Mouse (Mus musculus) myocyte (in vitro differentiated cells): ENCODE results near the gene Tmc8.

Experiments used
- MAX ChIP-seq: IDR thresholded peaks from one replicate; pipeline ENCODE4 v1.6.1; 2011; ENCODE audit warnings: low read depth, mild to moderate bottlenecking, control low read depth
- POLR2A ChIP-seq: IDR thresholded peaks from one replicate; pipeline ENCODE4 v1.6.1; 2011; ENCODE audit warnings: low read depth, mild to moderate bottlenecking, control low read depth, moderate library complexity; ENCODE audit not compliant: insufficient read length

DNA sequence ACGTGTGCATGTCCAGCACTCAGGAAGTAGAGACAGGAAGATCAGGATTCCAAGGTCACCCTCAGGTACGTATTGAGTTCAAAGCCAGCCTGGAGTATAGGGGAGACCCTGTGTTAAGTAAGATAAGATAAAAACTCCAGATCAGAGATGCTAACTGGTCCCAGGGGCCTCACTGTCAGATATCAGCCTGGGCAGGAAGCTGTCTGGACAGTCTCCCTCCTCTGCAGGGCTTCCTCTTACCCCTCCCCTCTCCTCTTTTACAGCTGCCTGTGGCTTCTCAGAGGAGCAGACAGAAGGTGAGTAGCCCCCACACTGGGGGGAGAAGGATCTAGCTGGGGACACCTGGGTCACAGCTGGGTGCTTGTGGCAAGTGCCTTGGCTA lies 16.3 kb downstream of the Tmc8 start:
- TF ChIP-seq POLR2A (no peak), MAX (no peak)
